Mouse (Mus musculus) left cerebral cortex, adult 9 months (tissue): ENCODE measurements at regions not wholly inside any gene's neighbourhood (a gene's known extent, or its start where the extent isn't known, plus 50 kb on each side); places are given as distances from the start of the nearest gene placed in this dataset.

ENCODE experiments used
- DNase-seq, 2 experiments: peaks; one replicate each; pipeline ENCODE4 v3.0.0; 2022; ENCODE audit warnings: low spot score in 2 of 2

DNA sequence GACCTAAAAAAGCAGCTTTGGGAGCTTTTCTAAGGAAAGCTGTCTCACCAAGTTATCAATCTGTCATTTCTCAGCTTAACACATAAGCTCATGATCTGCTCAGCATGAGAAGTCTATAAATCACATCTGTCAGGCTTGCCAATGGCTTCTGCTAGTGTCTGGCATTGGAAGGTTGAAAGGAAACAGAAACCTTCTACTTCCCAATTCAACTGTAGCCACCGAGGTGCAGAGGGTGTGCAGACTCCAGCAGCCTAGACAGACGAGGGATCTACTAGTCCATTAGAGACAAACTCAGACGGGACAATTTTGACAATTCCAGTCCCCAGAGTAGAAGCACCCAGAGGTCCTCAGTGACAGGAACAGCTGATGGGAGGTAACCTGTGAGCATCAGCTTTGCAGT, 103.0 kb downstream of the Nab1 start:
- no peak for DNase-seq

DNA sequence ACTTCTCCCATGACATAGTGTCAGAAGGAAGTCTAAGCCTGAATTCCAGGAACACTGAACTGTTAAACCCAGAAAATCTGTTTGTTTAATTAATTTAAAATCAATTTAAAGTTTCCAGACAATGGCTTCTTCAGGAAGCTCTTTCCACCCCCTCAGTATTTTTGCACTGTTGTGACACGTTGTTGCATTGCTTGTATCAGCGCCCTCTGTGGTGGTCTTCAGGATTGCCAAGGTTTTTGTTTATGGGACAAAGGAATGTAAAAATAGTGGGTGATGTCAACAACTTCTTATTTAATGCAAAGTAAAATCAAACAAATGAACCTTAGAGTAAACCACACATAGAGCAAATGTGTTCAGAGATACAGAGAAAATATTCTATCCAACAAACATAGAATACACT, 107.5 kb downstream of the Nab1 start:
- no peak for DNase-seq

DNA sequence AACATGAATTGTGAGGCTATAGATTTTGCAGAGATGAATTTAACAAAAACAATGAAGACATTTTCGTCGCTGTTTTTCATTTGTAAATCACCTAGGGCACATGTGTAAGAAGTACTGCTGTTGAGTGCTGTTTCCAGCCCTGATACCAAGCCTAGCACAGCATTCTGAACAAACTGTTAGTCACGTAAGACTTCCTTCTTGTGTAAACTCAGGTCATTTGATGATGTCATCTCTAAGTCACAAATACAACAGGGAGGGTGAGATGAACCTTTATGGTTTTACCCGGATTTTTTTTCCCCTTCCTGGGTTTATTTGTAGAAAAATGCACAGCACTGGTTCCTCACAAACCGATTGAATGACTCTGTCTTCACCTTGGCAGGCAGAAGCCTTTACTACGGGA, 111.6 kb downstream of the Nab1 start:
- no peak for DNase-seq

DNA sequence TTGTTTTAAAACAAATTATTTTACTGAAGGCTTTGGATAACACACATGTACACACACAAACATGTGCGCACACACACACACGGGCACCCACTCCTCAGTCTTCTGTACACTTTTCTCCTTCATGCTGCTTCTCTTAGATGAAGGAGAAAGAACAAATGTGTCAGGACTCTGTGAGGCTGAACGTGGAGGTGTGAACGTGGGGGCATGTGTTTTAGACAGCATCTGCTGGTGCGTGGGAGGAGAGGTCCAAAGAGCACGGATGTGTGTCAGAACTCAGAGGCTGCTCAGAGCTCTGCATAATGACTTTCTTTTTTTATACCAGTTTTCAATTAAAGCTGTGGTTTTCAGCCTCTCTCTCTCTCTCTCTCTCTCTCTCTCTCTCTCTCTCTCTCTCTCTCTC, 112.4 kb downstream of the Nab1 start:
- peak; percentile 60 to 65 for DNase-seq

DNA sequence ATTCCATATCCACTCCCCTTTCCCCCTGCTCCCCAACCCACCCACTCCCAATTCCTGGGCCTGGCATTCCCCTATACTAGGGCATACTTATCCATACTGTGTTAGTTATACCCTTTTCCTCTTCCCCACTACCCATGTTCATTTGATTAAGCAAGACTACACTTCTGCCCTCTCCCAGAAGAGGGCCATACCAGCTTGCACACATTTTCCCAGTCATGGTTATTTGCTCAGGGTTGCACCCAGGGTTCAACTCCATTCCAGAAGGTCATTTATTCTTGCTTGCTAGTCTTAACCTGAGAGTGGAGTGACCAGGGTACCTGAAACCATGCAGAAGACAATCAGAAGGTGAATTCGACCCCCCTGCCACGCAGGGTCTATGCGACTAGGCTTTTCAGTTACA, 113.4 kb downstream of the Nab1 start:
- DNase-seq: no peak

DNA sequence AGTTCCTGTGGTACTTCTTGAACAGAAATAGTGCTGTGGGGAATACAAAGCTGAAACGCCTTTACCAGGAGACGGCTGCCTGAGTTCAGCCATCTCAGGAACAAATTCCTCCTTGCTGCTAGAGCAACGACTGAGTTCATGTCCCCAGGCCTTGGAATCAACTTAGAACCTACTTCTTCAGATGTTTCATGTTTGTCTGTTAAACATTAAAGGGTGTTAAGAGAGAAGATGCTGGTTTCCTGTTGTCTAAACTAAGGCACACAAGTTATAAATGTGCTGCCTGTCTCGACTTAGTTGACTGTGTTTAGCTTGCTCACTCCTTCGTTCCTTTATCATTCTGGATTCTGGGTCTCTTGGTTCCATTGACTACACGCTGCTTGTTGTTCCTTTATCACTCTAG, 125.2 kb downstream of the Nab1 start:
- DNase-seq: no peak

DNA sequence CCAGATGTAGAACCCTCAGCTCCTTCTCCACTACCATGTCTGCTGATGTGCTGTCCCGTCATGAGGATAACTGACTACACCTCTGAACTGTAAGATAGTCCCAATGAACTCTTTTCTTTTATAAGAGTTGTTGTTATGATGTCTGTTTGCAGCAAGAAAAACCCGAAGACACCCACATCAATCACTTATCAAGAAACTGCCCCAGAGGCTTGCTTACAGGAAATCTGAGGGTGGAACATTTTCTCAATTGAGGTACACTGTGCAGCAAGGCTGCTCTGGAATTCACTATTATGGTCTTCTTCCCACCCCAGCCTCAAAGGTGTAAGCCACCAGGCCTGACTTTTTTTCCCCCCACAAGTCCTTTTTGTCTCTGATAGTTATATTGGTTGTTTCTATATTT, 125.8 kb downstream of the Nab1 start:
- DNase-seq: no peak

DNA sequence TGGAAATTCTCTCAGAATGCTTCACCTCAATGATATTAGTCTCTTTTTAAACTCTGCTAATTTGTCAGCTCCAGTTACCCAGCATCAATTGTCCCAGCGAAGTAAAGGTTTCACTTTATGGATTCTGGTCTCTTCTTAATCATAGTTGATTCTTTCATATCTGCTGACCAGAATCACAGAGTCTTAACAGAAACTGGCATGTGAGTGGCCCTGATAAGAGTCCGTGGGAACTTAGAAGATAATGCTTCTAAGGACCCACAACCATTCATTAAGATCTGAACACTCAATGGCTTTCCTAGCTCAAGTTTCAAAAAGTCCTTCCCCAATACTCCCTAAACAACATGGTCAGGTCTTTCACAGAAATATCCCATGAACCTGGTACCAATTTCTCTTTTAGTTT, 126.7 kb downstream of the Nab1 start:
- DNase-seq: no peak

DNA sequence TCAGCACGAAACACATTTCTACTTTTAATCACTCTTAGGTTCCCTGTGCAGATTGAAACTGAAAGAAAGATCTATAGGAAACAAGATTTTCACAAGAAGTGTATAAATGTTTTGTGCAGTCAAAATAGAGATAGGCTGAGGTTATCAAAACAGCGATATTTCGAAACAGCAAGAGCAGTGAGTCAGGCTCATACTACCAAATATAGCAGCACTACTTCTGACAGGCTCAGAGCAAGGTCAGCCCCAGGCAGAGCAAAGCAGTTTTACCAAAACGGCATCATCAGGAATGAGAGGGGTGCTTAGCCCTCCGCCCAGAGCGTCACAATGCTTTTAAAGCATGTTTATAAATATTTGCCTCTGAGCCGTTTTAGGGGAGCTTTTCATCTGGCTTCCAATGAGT, 133.4 kb upstream of the Gls start:
- no peak for DNase-seq

DNA sequence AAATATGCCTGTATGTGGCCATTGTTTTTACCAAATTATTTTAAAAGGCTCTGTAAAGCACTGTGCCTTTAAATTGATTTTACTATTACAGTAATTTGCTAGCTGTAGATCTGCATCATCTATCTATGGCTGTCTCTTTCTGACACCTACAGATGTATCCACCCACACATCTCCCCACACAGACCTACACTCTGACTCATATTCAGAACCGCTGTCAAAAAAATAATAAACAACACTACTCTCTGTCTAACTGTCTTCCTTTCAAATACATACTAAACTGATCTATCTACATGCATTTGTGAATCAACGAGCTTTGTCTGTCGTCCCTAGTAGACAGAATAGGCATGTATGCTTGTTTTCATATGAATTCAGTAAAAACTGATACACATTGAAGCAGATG, 130.6 kb upstream of the Gls start:
- no peak for DNase-seq

DNA sequence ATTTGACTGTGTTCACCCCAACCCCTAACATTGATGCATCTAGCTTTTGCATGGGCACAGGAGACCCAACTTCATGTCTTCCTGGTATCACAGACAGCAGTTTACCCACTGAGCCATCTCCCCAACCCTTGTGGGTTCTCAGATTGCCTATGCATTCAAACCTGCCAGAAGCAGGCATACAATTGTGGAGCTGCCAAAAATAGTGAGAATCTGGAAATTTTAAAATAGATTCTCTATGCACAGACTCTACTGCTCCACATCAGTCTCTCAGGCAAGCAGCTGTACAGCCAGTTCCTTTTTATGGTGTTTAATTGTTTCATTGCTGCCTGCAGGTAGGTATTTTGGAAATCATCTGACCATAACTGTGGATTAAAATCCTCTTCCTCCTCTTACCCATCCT, 129.9 kb upstream of the Gls start:
- DNase-seq: no peak

DNA sequence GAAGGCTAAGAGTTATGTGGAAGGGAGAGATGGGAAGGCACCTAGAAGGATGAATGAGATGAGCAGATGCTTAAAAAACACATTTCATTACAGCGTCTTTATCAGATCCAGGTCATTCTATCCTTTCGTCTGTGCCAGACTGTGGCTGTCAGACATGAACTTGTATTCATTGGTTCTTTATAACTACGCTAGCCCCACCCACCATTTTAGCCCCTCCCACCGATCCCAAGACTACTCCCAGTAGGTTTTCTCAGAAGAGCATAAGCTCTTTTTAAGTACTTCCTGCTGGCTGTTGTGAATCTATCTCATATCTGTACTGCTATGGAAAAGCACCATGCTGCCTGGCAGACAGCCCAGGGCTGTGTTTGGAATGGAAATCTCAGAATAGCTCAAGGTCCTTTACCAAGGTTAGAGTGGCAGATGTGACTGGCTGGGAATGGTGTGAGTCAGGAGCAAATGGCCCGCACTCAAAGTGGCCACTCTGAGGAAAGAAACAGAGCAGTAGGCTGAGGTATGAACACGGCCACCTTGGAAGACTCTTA, 121.1 kb upstream of the Gls start:
- DNase-seq: peak; percentile 14 to 57

DNA sequence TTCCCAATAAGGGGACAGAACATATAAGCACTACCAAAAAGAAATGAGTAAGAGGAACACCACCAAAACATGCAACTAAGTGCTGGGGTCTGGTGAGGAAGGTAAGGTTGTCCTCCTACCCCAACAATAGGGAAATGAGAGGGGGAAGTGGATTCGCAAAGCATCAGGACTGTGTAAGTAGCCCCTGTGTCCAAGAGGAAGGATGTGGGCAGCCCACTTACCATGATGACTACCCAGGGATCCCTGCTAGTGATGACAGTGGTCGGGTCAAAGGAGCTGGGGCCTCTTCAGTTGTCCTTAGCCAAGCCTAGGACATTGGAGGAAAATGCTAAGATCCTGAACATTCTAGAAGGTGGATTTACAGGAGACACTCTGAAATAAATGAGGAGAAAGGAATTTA, 109.1 kb upstream of the Gls start:
- no peak for DNase-seq

DNA sequence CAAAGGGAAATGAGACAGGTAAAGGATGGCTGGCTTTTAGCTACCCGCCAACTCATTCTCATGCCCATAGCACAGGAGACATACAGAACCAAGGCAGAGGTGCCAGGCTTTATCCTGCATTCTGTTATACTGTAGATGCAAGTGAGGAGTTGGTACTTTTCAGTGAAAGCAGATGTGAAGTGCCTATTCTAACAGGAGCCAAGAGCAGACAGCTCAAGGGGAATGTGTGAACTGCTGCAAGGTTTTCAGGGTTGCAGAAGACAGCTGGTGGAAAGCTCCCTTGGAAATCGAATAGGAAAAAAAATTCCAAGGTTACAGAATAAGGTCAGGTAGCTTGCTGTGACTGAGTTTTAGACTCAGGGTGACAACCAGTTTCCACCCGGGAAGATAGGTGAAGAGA, 105.7 kb upstream of the Gls start:
- DNase-seq: no peak

DNA sequence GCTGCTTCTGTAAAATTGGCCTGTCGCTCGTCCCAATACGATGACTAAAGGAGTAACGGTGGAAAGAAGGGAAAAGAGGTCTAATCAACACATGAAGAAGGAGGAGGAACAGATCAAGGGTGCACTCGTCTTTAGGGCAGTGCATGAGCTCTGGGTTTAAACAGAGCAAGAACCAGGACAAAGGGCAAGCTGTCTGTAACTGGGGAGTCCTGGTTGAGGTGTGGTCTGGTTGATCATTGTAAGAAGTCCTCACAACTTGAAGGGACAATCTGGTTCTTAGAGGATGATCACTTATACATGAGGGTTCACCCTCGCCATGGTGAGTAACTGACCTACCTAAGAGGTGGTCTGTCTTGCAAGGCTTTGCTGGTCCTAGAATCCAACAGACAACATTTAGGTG, 105.2 kb upstream of the Gls start:
- no peak for DNase-seq

DNA sequence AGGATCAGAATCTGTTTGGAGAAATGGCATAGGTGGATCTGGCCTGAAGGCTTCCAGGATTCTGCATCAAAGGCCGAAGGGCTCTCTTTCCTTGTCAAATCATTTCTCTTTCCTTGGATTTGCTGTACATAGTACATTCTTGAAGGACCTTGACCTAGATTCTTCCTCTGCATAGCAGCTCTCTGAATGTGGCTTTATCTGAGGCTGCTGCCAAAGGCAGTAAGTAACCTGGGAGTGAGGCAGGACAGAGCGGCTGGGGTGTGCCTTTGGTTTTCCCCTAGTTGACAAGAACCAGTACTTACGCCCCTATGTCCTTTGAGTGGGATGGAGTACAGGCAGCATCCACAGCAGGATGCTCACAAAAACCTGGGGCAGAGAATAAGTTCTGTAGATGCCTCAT, 103.7 kb upstream of the Gls start:
- DNase-seq: no peak

DNA sequence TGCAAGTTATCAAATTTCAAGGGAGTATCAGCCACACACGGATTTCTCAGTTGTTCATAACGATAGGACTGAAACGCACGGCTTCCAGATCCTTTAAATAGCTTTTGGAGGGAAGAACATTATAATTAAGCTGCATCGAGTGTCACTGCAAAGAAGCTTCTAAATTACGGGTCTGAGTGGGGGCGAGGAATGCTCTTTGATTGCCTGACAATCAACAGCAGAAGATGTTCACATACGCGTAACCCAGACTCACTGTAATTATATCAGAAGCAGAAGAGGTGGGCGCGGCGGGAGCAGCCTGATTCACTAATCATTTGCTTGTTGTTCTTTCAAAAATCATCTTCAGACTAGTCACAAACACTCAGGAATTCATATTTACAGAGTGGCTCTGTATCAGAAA, 99.0 kb upstream of the Gls start:
- DNase-seq: no peak

DNA sequence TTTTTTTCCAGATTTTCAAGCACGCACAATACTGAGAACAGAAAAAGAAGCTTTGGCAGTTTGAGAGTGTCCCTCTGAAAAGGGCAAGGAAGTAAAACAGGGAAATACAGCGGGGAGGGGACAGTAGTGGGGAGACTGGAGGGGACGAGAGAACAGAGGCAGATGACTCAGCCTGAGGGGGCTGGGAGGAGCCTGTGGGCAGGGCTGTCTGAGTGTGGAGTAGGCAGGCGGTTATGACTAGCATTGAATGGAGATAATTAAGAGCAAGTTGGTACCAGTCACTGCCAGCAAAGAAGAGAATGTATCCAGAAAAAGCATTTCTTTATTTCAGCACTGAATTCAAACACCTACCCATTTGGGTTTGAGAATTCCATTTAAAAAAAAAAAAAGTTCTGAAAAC, 98.4 kb upstream of the Gls start:
- DNase-seq: peak; percentile 68 to 77

DNA sequence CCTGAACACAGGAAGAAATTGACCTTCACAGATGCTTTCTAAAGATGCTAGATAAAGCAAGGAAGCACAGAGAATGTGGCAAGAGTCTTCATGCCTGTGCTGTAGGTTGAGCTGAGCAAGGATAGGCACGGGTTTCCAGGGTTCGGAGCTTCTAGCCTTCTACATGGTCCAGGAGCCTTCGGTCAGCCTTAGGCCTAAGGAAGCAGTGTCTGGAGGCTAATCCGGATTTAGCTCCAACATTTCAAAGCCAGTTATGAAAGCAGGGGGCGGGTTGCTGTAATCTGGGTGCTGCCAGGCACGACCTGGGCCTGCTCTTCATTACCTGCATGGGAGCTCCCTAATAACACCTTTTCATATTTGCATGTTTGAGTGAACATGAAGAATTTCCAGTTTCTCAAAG, 97.5 kb upstream of the Gls start:
- no peak for DNase-seq

DNA sequence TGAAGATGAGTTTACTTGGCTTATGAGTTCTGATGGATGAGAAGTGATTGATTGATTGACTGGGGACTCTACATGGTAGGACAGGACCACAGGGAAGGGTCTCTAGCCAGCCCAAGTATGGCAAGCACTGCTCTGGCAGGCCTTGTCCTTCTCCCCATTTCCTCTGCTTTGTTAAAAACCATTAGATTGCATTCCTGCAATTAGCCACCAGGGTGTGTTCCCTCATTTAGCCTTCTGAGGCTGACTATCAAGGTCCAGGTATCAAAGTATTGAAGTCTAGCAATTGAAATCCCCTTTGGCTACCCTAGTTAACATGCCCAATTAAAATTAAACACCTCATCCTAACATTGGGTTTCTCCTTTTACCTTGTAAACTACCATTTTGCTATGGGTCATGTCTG, 95.5 kb upstream of the Gls start:
- no peak for DNase-seq

DNA sequence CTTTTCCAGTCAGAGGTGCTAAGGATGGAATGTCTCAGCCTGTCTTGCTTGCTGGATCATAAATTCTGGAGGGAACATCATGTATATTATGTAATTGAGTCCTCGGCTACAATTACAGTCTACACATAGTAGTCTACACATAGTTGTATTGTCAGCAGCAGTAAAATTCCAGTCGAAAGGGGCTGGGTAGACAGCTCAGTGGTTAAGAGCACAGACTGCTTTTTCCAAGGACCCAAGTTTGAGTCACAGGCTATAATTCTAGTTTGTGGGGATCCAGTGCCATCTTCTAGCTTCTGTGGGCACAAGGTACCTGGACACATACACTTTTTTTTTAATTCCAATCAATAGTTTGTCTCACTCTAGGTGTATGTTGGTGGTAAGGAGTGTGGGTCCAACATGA, 91.3 kb upstream of the Gls start:
- DNase-seq: no peak

DNA sequence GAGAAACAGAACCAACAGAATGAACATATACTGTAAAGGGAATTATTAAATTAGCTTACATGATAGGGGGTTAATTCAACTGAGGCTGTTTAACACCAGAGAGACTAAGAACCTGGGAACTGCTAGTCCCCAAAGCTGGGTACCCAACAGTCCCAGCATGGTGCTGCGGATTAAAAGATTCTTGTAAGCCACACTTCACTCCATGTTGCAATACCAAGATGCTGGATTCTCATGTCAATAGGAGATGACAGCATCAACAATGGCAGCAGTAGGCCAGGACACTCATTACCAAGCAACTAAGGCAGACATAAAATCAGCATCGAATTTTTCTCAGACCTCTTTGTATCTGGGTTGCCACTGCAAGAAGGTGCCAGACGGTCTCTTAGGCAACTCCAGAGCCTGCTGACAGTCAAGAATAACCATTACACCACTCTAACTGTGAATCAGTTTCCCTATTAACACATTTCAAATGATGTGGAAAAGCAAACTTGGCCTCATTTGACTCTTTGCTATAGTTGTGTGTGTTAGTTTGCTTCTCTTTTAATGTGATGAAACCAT, 79.1 kb upstream of the Gls start:
- no peak for DNase-seq

DNA sequence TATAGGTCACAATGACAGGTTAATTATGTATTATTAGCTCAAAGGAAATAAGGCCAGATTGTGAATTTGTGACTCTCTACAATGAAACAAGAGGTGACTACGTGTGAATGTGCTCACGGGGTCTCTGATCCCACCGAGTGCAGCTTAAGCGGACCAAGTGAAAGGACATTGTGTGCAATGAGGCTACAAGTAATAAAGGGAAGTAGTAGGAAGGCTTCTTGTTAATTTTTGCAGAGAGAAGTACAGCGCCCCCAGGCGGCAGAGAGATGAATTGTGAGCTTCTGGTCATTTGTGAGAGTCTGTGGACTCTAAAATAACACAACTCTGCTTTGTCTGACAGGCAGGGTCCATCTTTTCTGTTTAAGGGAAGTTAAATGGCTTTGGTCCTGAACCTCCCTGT, 73.9 kb upstream of the Gls start:
- peak in 1 of 2 experiments; percentile 47 for DNase-seq
